Mouse (Mus musculus): ENCODE measurements at regions not wholly inside any gene's neighbourhood (a gene's known extent, or its start where the extent isn't known, plus 50 kb on each side); places are given as distances from the start of the nearest gene placed in this dataset.

GRCm38 (mm10) chr2:133498717-133499143 lies 53.2 kb upstream of the Bmp2 start:
- Histone ChIP-seq H3K27me3 (ENCODE audit: control insufficient read depth, insufficient read depth, insufficient read length) (no peaks in the 10 kb centered on the region), H3ac (ENCODE audit: control insufficient read depth, insufficient read length, low read depth) (no peak overlapping the region), H3K4me3 (ENCODE audit: insufficient read depth, poor library complexity, severe bottlenecking) (no peak overlapping the region), H3K36me3 (ENCODE audit: control insufficient read depth, insufficient read depth) (no peaks in the 10 kb centered on the region), H3K79me3 (ENCODE audit: low read depth) (no peaks in the 10 kb centered on the region), H3K79me2 (ENCODE audit: control insufficient read depth, insufficient read depth) (no peaks in the 10 kb centered on the region)
- TF ChIP-seq USF1 (IDR thresholded peaks at IDR 0.05; ENCODE audit: low read depth) = no peak
- TF ChIP-seq MYOG (IDR thresholded peaks at IDR 0.05; ENCODE audit: control insufficient read depth, extremely low read depth, insufficient read length) = no peak
- no peak for TF ChIP-seq MAX (IDR thresholded peaks at IDR 0.05)
- no peak for TF ChIP-seq CTCF (IDR thresholded peaks at IDR 0.05; ENCODE audit: control insufficient read depth, insufficient read depth, insufficient read length)
- TF ChIP-seq CEBPB (IDR thresholded peaks at IDR 0.05; ENCODE audit: low read depth) = no peak
- no peak for TF ChIP-seq FOSL1 (IDR thresholded peaks at IDR 0.05; ENCODE audit: insufficient read depth, low read length, poor library complexity, severe bottlenecking)
- TF ChIP-seq MYOD1 (IDR thresholded peaks at IDR 0.05; ENCODE audit: control insufficient read depth, insufficient read length, low read depth) = no peak

DNA sequence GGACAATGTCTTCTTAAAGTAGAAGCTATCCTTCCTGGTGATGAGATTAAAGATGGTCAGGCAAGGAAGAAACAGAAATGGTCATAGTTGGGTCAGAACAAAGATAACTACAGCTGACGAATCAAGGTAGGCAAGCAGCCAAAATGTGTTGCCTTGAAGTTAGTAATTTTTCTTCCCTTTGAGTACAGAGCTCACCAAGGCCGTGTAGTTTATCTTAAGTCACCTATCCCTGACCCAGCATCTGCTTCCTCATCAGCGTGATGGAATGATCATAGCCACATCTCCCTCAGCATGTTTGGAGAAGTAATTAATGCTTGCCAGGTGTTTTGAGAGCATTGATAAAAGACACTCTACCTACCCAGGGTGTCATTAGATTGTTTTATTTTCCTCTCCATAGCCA lies 52.1 kb upstream of the Bmp2 start:
- Histone ChIP-seq H3K27me3 (ENCODE audit: control insufficient read depth, insufficient read depth, insufficient read length) (no peaks in the 10 kb centered on the region), H3K79me2 (ENCODE audit: control insufficient read depth, insufficient read depth) (no peaks in the 10 kb centered on the region), H3K79me3 (ENCODE audit: low read depth) (no peaks in the 10 kb centered on the region), H3K36me3 (ENCODE audit: control insufficient read depth, insufficient read depth) (no peaks in the 10 kb centered on the region), H3ac (ENCODE audit: control insufficient read depth, insufficient read length, low read depth) (no peak overlapping the region), H3K4me3 (ENCODE audit: insufficient read depth, poor library complexity, severe bottlenecking) (no peak overlapping the region)
- no peak for TF ChIP-seq FOSL1 (IDR thresholded peaks at IDR 0.05; ENCODE audit: insufficient read depth, low read length, poor library complexity, severe bottlenecking)
